Mouse (Mus musculus) spleen, adult 2 months (tissue): ENCODE results near the gene Scml4. TPM values are rescaled to one million over a fixed set of nuclear protein-coding genes. Genes with fewer than 3 reads are reported as not detected.

Experiments used
- DNase-seq, 2 experiments: peaks; one replicate each; pipeline versions ENCODE4 v3.0.0 to v3.0.0-alpha.2; 2012 to 2021; ENCODE audit warnings: low spot score in 2 of 2, low read depth in 1 of 2
- H3K27ac ChIP-seq: fragments of 200-500 bp; 2 replicates; pipeline ENCODE4 v1.5.1; 2012; ENCODE audit warnings: low read length, inconsistent platforms; ENCODE audit not compliant: insufficient read depth
- H3K27me3 ChIP-seq: fragments of 200-500 bp; 2 replicates; pipeline ENCODE4 v1.6.1; 2012; ENCODE audit warnings: mild to moderate bottlenecking, moderate library complexity, low read length, inconsistent platforms; ENCODE audit not compliant: control insufficient read depth, insufficient read depth
- H3K36me3 ChIP-seq: fragments of 200-500 bp; 2 replicates; pipeline ENCODE4 v1.6.1; 2012; ENCODE audit warnings: mild to moderate bottlenecking, low read length, inconsistent platforms; ENCODE audit not compliant: control insufficient read depth, insufficient read depth
- H3K4me1 ChIP-seq: fragments of 200-500 bp; 2 replicates; pipeline ENCODE4 v1.6.1; 2011; ENCODE audit warnings: inconsistent platforms; ENCODE audit not compliant: control insufficient read depth, insufficient read depth, insufficient read length
- H3K4me3 ChIP-seq: fragments of 200-500 bp; 2 replicates; pipeline ENCODE4 v1.5.1; 2011; ENCODE audit warnings: mild to moderate bottlenecking, inconsistent platforms; ENCODE audit not compliant: insufficient read depth, insufficient read length; ENCODE audit errors: extremely low read depth
- CTCF ChIP-seq: fragments of 200-500 bp; IDR thresholded peaks from 2 replicates; pipeline ENCODE4 v1.5.1; 2011; ENCODE audit warnings: mild to moderate bottlenecking, inconsistent platforms; ENCODE audit not compliant: insufficient read depth, insufficient read length, insufficient replicate concordance; ENCODE audit errors: extremely low read depth
- POLR2A ChIP-seq: fragments of 200-500 bp; IDR thresholded peaks from 2 replicates; pipeline ENCODE4 v1.6.1; 2011; ENCODE audit warnings: low read depth, low read length, inconsistent platforms
- WGBS: fragments of 180-500 bp; shearing (Covaris S2); methylation state at CpG from one replicate; pipeline ENCODE4 v1.1.7; 2018; 5-methylcytosine and 5-hydroxymethylcytosine counted together
- polyA plus RNA-seq: library from polyadenylated mRNA; depleted of rRNA; stranded (reverse); fragments of >200 nt; gene quantifications from 2 replicates; pipeline ENCODE4 v1.2.3, GENCODE M21; 2012

Gene Scml4
- polyA plus RNA-seq, 1 experiment, result 24.6 TPM

DNA sequence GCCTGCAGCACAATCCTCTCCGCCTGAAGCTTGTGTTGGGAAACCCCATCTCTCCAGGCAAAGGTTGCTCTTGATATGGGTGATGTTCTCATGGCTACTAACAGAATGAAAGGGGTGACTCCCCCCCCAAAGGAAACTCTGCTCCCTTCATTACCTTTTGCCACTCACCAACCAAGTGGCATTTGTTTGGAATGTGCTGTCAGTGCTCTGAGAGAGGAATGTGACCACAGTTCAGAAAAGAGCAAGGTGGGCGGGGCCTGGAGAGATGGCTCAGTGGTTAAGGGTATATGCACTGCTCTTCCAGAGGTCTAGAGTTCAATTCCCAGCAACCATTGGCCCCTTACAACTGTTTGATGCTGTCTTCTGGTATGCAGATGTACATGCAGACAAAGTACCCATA is 3.1 kb upstream of the Scml4 start:
- Histone ChIP-seq H3K4me3 (no peak overlapping the region), H3K27ac (no peak overlapping the region), H3K27me3 (no peaks in the 10 kb centered on the region), H3K36me3 (no peaks in the 10 kb centered on the region), H3K4me1 (no peaks in the 10 kb centered on the region; the same call in 1 of the 2 replicates)
- TF ChIP-seq POLR2A, result no peak
- no peak for TF ChIP-seq CTCF
- WGBS, result 88% methylated on average over 2 of the region's 2 CpGs
- DNase-seq, result no peak

DNA sequence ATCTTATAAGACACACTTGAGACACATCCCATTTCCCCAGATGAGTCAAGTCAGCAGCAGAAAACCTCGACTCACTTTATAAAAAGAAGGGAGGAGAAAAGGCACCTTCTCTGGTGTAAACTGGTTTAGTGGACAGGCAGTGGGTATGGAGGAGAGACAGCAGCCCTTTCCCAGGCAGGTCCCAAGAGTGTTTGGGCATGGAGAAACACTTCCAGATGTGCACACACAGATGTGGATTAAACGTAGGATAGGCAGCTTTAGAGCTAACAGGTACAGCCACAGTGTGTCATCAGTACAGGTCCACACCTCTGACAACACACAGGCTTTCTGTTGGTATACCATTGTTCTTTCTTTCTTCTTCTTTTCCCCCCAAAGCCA is 400 bp upstream of the Scml4 start:
- H3K27me3 ChIP-seq, result no peaks in the 10 kb centered on the region
- WGBS, result 47% methylated on average over 2 of the region's 2 CpGs
- no peak for DNase-seq
- no peak overlapping the region for H3K4me3 ChIP-seq
- H3K27ac ChIP-seq, result peak overlapping the region; percentile 93
- no peaks in the 10 kb centered on the region for H3K36me3 ChIP-seq
- TF ChIP-seq POLR2A (no peak), CTCF (no peak)
- peaks cover 2% of the 10 kb centered on the region for H3K4me1 ChIP-seq

DNA sequence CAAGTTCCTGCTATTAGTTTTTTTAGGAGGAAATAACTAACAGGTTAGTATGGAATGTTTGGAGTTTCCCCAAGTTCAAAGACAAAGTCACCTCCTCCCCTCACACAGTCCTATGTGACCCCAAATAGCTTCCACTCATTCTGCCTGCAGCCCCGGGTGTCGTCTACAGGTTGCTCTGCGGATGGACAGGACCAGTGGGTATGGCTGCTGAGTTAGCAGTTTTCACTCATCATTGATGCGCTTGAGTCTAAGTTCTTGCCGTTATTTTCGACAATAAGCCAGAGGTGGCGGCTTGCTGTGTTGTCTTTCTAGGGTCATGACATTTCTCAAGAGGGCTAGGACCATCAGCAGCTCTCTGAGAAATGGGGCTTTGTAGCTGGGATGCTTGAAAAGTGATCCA is 1.3 kb downstream of the Scml4 start:
- no peaks in the 10 kb centered on the region for H3K27me3 ChIP-seq
- 6% methylated on average over 7 of the region's 7 CpGs for WGBS
- DNase-seq, result peak in 1 of 2 experiments; percentile 21
- H3K4me3 ChIP-seq, result peak overlapping the region; percentile 59
- H3K27ac ChIP-seq, result peak overlapping the region; percentile 88
- H3K36me3 ChIP-seq, result no peaks in the 10 kb centered on the region
- peaks cover 2% of the 10 kb centered on the region for H3K4me1 ChIP-seq
- no peak for TF ChIP-seq POLR2A
- TF ChIP-seq CTCF, result no peak

DNA sequence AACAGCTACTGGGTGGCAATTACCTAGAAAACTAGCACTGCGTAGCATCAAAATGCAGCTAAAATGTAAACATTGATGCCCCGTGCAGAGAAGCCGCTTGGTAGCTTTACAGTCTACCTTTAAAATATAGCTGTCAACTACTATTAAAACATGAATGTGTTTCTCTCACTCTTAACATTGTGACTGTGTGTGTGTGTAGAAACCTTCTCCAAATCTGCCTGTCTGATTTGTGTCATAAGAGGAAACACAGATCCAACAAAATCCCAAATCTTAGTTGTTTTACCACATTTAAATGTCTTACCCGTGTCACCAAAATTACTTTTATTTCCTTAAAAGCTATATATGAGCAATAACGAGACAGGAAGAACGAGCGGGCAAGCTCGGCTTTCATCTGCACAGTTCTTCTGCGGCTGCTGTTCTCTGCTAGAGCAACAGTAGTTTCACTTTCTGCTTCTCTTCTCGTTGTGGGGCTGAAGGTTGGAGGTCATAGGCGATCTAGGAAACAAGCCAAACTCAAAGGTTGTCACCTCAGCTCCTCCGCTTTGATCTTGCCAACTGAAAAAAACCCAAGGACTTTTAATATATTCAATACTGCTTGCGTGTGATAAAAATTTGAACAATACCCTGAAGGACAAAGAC is 2.1 kb downstream of the Scml4 start:
- Histone ChIP-seq H3K27ac (peak overlapping the region; percentile 88), H3K36me3 (no peaks in the 10 kb centered on the region), H3K4me1 (peaks cover 2% of the 10 kb centered on the region), H3K27me3 (no peaks in the 10 kb centered on the region), H3K4me3 (peak overlapping the region; percentile 59)
- TF ChIP-seq CTCF (no peak), POLR2A (peak; percentile 26)
- WGBS, result 3% methylated on average over 13 of the region's 13 CpGs
- peak; percentile 68 to 70 for DNase-seq

DNA sequence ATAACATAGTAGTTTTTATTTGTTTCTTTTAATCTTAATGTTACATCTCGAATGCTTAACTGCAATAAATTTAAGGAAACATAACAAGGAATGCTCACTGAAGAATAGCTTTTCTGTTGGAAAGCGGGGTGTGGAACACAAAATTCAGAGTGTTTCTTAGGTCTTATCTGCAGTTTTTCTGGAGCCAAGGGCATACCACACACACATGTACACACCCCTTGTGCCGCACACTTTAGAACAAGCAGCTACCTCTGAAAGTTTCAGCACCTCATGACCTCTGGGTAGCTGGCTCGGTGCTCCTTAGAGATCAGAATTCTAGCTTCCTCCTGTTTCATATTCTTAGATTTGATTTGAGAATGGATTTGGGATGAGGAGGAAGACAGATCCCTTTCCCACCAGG is 2.6 kb downstream of the Scml4 start:
- H3K4me1 ChIP-seq, result peaks cover 2% of the 10 kb centered on the region
- WGBS, result 40% methylated on average over 4 of the region's 4 CpGs
- TF ChIP-seq CTCF, result no peak
- no peak for TF ChIP-seq POLR2A
- no peaks in the 10 kb centered on the region for H3K36me3 ChIP-seq
- no peak for DNase-seq
- peak overlapping the region; percentile 67 for H3K27ac ChIP-seq
- no peaks in the 10 kb centered on the region for H3K27me3 ChIP-seq
- peak overlapping the region; percentile 16 for H3K4me3 ChIP-seq

DNA sequence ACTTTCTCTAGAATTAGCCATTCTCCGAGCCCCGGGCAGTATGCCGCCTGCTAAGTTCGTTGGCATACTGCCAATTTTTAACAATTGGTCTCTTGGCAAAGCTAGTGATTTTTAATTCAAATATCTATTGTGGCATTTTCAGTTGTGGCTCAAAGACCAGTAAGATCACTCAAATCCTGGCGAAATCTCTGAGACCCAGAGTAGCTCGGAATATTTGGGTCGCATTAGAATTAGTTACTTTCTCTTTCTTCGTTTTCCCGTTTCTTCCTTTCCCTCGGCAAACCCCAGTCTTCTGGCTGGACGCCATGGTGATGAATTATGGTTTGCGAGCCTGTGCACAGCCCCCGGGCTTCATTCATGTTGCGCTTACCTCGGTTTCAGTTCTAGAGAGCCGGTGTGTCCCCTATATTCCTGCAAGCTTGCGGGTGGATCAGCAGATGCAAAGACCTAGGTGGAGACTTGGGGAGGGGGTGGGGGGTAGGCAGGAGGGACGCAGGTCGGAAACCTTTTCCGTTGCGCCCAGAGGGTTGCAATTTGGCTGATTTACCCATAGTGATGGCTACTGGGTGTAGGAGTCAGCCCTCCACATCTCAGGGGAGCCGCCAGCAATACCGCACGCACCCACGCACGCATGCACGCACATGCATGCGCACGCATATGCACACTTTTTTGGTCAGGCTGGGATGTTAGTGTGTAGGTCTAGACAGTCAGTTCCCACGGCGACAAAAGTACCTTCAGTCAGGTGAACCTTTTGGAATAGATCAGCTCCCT is 3.6 kb downstream of the Scml4 start:
- H3K36me3 ChIP-seq, result no peaks in the 10 kb centered on the region
- peak overlapping the region; percentile 45 for H3K4me3 ChIP-seq
- 27% methylated on average over 31 of the region's 31 CpGs for WGBS
- TF ChIP-seq CTCF (no peak), POLR2A (no peak)
- H3K4me1 ChIP-seq, result peaks cover 10% of the 10 kb centered on the region
- H3K27ac ChIP-seq, result peak overlapping the region; percentile 53
- DNase-seq, result no peak
- no peaks in the 10 kb centered on the region for H3K27me3 ChIP-seq

DNA sequence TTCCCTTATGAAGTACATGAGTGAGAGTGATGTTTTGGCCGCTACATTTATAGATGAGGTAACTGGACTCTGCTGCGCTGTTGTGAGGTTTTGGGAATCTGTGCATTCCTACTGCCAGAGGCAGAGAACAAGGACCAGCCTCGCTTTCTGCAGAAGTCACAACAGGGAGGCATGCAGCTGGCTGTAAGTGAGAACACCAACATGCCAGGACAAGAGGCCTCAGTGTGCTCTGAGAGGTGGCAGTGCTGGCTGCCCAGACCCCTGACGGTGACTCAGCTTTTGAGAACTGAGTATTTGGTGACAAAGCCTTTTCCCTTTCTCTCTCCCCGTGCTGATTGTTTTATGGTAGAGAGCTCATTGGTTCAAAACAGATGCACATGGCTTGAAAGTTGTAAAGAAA is 4.5 kb downstream of the Scml4 start:
- no peak for TF ChIP-seq CTCF
- no peak for TF ChIP-seq POLR2A
- Histone ChIP-seq H3K27me3 (no peaks in the 10 kb centered on the region), H3K4me3 (no peak overlapping the region), H3K27ac (no peak overlapping the region), H3K36me3 (no peaks in the 10 kb centered on the region), H3K4me1 (peaks cover 10% of the 10 kb centered on the region)
- WGBS, result 76% methylated on average over 5 of the region's 5 CpGs
- DNase-seq, result no peak
